Mouse (Mus musculus) C2C12 (cell line): ENCODE data around the gene Tjap1. TPM values are rescaled to one million over a fixed set of nuclear protein-coding genes. Genes with fewer than 3 reads are reported as not detected.
A peak's percentile ranks its signal among the peaks of the same experiment; 100 is the strongest.

Experiments used
- H3K27me3 ChIP-seq: one replicate; pipeline ENCODE4 v1.6.1; 2011; ENCODE audit not compliant: control insufficient read depth, insufficient read depth, insufficient read length
- H3K36me3 ChIP-seq: one replicate; pipeline ENCODE4 v1.6.1; 2011; ENCODE audit not compliant: control insufficient read depth, insufficient read depth
- H3K4me3 ChIP-seq: one replicate; pipeline ENCODE4 v1.5.1; 2011; ENCODE audit warnings: mild to moderate bottlenecking, control low read depth; ENCODE audit not compliant: poor library complexity, insufficient read depth, severe bottlenecking
- H3K79me2 ChIP-seq: one replicate; pipeline ENCODE4 v1.6.1; 2011; ENCODE audit not compliant: control insufficient read depth, insufficient read depth
- H3K79me3 ChIP-seq: one replicate; pipeline ENCODE4 v1.6.1; 2011; ENCODE audit warnings: low read depth, control low read depth
- H3ac ChIP-seq: one replicate; pipeline ENCODE3; 2011; ENCODE audit warnings: low read depth; ENCODE audit not compliant: control insufficient read depth, insufficient read length
- CEBPB ChIP-seq: IDR thresholded peaks from one replicate; pipeline ENCODE4 v1.6.1; 2011; ENCODE audit warnings: low read depth, mild to moderate bottlenecking, control low read depth, moderate library complexity
- CTCF ChIP-seq: IDR thresholded peaks from one replicate; pipeline ENCODE4 v1.5.1; 2011; ENCODE audit not compliant: control insufficient read depth, insufficient read depth, insufficient read length
- FOSL1 ChIP-seq: IDR thresholded peaks from one replicate; pipeline ENCODE4 v1.8.0; 2011; ENCODE audit warnings: mild to moderate bottlenecking, low read length; ENCODE audit not compliant: poor library complexity, insufficient read depth, severe bottlenecking
- MAX ChIP-seq: IDR thresholded peaks from one replicate; pipeline ENCODE4 v1.6.1; 2011; ENCODE audit warnings: mild to moderate bottlenecking, control low read depth
- MYOD1 ChIP-seq: IDR thresholded peaks from one replicate; pipeline ENCODE4 v1.6.1; 2011; ENCODE audit warnings: low read depth; ENCODE audit not compliant: control insufficient read depth, insufficient read length
- MYOG ChIP-seq: IDR thresholded peaks from one replicate; pipeline ENCODE4 v1.6.1; 2011; ENCODE audit not compliant: control insufficient read depth, insufficient read length; ENCODE audit errors: extremely low read depth
- USF1 ChIP-seq: IDR thresholded peaks from one replicate; pipeline ENCODE4 v1.6.1; 2011; ENCODE audit warnings: low read depth, mild to moderate bottlenecking, control low read depth, moderate library complexity
- long read RNA-seq, 2 experiments: library from polyadenylated mRNA; unstranded; transcript quantifications; one replicate each; pipeline ENCODE4 v2.0.0; 2019 to 2020
- polyA plus RNA-seq: library from polyadenylated mRNA; unstranded; fragments of >200 nt; fragmentation: generic; extraction: Trizol; gene quantifications from one replicate; pipeline ENCODE4 v1.2.1, GENCODE M21; 2012; ENCODE audit warnings: missing spikeins

The Tjap1 gene
- polyA plus RNA-seq = 79.3 TPM
- long read RNA-seq, experiment 1, transcript Tjap1-201 (10 exons, 2,426 nt) = major isoform, 6 of 39 reads
- long read RNA-seq, experiment 1, transcript Tjap1-211 (10 exons, 2,412 nt) = minor isoform, 5 of 39 reads
- long read RNA-seq, experiment 1, partial matches to known transcripts = 4 of 39 reads
- long read RNA-seq, experiment 1, other reads (novel, unspliced or antisense) = 24 of 39 reads
- long read RNA-seq, experiment 2, transcript Tjap1-211 (10 exons, 2,412 nt) = minor isoform, 13 of 303 reads
- long read RNA-seq, experiment 2, transcript Tjap1-203 (9 exons, 2,368 nt) = minor isoform, 7 of 303 reads
- long read RNA-seq, experiment 2, transcript Tjap1-201 (10 exons, 2,426 nt) = major isoform, 48 of 303 reads
- long read RNA-seq, experiment 2, transcript Tjap1-202 (11 exons, 2,559 nt) = minor isoform, 19 of 303 reads
- long read RNA-seq, experiment 2, partial matches to known transcripts = 64 of 303 reads
- long read RNA-seq, experiment 2, other reads (novel, unspliced or antisense) = 152 of 303 reads

DNA sequence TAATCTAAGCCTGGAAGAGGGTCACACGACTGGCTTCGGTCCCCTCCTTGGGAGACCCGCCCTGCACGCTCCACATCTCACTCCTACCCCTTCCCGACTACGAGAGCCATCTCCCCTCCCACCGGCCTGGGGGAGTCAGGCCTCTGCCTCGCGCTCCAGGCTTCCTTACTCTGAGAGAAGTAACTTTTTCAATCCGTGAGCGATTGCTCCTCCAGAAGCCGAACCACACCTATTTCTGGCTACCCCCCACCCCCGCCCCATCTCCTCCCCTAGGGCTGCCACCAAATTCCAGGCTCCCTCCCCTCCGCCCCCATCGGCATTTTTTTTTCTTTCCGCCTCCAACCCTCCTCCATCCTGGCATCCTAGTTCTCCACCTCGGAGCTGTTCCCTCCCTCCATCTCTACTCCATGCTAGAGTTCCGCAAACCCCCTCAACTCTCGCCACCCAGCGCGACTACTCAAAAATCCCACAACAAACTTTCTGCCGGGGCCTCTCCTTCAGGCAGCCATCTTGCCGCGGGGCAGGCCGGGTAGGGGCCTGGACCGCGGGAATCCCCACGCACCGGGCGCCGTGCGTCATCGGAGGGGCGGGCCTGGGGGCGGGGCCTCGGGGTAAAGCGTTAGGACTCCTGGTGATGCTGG is at the start of gene Tjap1:
Tjap1 (minus strand) TSS at position 544 of the 641 bp plus-strand sequence.
- H3K79me2 ChIP-seq = peaks cover 47% of the 10 kb centered on the region
- H3K36me3 ChIP-seq = peaks cover 28% of the 10 kb centered on the region
- peak within 1 kb of the TSS; percentile 63 for H3K4me3 ChIP-seq
- H3K79me3 ChIP-seq = peaks cover 39% of the 10 kb centered on the region
- TF ChIP-seq CEBPB = no peak
- no peak for TF ChIP-seq USF1
- TF ChIP-seq MAX = no peak
- TF ChIP-seq CTCF = no peak
- peak within 1 kb of the TSS; percentile 80 for H3ac ChIP-seq
- H3K27me3 ChIP-seq = no peaks in the 10 kb centered on the region

DNA sequence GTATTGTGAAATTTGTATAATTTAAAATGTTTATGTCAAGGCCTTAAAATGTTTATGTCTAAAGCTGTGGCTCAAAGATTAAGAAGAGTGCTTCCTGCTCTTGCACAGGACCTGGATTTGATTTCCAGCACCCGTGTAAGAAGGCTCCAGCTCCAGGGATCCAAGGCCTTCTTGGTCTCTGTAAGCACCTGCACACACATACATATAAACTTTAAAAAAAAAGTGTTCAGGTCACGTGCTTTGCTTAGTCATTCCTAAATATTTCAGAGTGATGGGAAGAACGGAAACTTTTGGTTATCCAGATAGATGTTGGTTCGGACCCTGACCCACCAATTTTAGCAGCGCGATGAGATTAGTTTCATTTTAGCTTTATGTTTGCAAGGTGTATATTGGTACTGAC is 45.9 kb upstream of the Tjap1 start:
- Histone ChIP-seq H3K36me3 (no peaks in the 10 kb centered on the region), H3K4me3 (peak overlapping the region; percentile 49), H3K27me3 (peaks cover 3% of the 10 kb centered on the region), H3ac (peak overlapping the region; percentile 36), H3K79me3 (no peaks in the 10 kb centered on the region), H3K79me2 (no peaks in the 10 kb centered on the region)
- TF ChIP-seq USF1 = peak; percentile 64
- no peak for TF ChIP-seq FOSL1

DNA sequence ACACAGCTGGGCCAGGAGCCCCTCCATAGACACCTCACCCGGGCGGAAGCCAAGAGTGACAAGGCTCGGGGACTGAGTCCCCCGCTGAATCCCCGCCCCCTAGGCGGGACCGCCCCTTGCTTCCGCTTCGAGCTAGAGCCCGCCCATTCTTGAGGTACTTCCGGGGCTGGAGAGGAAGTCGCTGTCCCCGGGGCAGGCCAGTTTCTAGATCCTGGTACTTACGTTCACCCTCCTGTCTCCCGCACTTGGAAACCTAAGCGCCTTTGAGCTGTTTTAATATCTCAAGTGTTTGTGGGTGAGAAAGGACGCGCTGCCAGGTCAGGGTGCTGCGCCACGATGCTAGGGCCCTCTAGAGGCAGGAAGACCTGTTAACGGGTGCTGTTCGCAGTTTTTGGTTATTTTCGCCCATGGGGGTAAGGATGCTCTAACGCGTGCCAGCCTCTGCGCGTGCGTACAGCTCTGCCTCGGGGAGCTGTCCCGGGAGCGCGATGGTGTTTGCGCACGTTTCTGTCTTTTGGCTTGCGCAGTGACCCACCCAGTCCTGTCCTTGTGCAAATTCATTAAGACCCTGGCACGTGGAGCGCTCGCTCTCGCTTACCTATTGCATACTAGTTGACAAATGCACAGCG is 45.2 kb upstream of the Tjap1 start, which contains the start of gene Abcc10:
Abcc10 (minus strand) TSS at position 447 of the 629 bp plus-strand sequence.
- TF ChIP-seq MAX (peak; percentile 57), MYOG (no peak), CTCF (peak; percentile 2), CEBPB (no peak), USF1 (peak; percentile 8)
- Histone ChIP-seq H3K79me2 (no peaks in the 10 kb centered on the region), H3K36me3 (no peaks in the 10 kb centered on the region), H3K79me3 (no peaks in the 10 kb centered on the region), H3K4me3 (peak within 1 kb of the TSS; percentile 49), H3ac (peak within 1 kb of the TSS; percentile 86), H3K27me3 (peaks cover 3% of the 10 kb centered on the region)

GRCm38 (mm10) chr17:46327413-46327905 is 44.6 kb upstream of the Tjap1 start:
- no peak for TF ChIP-seq MYOG
- TF ChIP-seq CTCF = no peak
- TF ChIP-seq CEBPB = no peak
- TF ChIP-seq FOSL1 = no peak
- TF ChIP-seq MAX = no peak
- TF ChIP-seq MYOD1 = no peak
- Histone ChIP-seq H3K79me2 (no peaks in the 10 kb centered on the region), H3K79me3 (no peaks in the 10 kb centered on the region), H3K27me3 (peaks cover 3% of the 10 kb centered on the region), H3K4me3 (peak overlapping the region; percentile 49), H3ac (peak overlapping the region; percentile 86), H3K36me3 (no peaks in the 10 kb centered on the region)

- TF ChIP-seq MYOD1 = no peak
- no peak for TF ChIP-seq FOSL1
- TF ChIP-seq MAX = no peak
- no peak for TF ChIP-seq CEBPB
- TF ChIP-seq USF1 = no peak
- no peak for TF ChIP-seq MYOG
- no peak for TF ChIP-seq CTCF
- Histone ChIP-seq H3K27me3 (no peaks in the 10 kb centered on the region), H3ac (no peak overlapping the region), H3K4me3 (no peak overlapping the region), H3K36me3 (no peaks in the 10 kb centered on the region), H3K79me3 (no peaks in the 10 kb centered on the region), H3K79me2 (no peaks in the 10 kb centered on the region)
Observed at GRCm38 (mm10) chr17:46322046-46322823, 39.4 kb upstream of the Tjap1 start.
